Mouse (Mus musculus): ENCODE measurements around the gene Gm10639.

Gm10639 gene

GRCm38 (mm10) chr9:78347004-78347403 is 57.3 kb downstream of the Gm10639 start:
- in situ Hi-C loops (cut with MboI, MseI) = loop anchor here in 1 of 2 experiments (5.0 kb wide), 1 partner anchor 55 kb away; no protein-coding TSS in a partner anchor

- in situ Hi-C loops (cut with MboI, MseI) = loop anchor here in 1 of 2 experiments (5.0 kb wide), 1 partner anchor 56 kb away; no protein-coding TSS in a partner anchor
Observed at GRCm38 (mm10) chr9:78348206-78349004, 58.7 kb downstream of the Gm10639 start.

- in situ Hi-C loops (cut with MboI, MseI) = loop anchor here in 1 of 2 experiments (5.0 kb wide), 1 partner anchor 57 kb away; no protein-coding TSS in a partner anchor
Observed at GRCm38 (mm10) chr9:78349141-78349540, 59.4 kb downstream of the Gm10639 start.

GRCm38 (mm10) chr9:78350007-78350406 is 60.3 kb downstream of the Gm10639 start:
- in situ Hi-C loops (cut with MboI, MseI) = loop anchor here in 1 of 2 experiments (10.0 kb wide), 1 partner anchor 195 kb away; no protein-coding TSS in a partner anchor

GRCm38 (mm10) chr9:78351504-78352220 is 61.9 kb downstream of the Gm10639 start:
- in situ Hi-C loops (cut with MboI, MseI) = loop anchor here in 1 of 2 experiments (10.0 kb wide), 1 partner anchor 193 kb away; no protein-coding TSS in a partner anchor
